Mouse (Mus musculus) megakaryocyte, embryonic 14.5 days (primary cell): ENCODE measurements around the gene Taok3. TPM values are rescaled to one million over a fixed set of nuclear protein-coding genes. Genes with fewer than 3 reads are reported as not detected.
A peak's percentile ranks its signal among the peaks of the same experiment; 100 is the strongest.

Source experiments
- H3K27me3 ChIP-seq: replicated peaks from 2 replicates; pipeline ENCODE3; 2012; ENCODE audit warnings: inconsistent platforms
- H3K36me3 ChIP-seq: replicated peaks from 2 replicates; pipeline ENCODE3; 2012; ENCODE audit warnings: low read length, inconsistent platforms, mixed read lengths
- H3K4me1 ChIP-seq: 2 replicates; pipeline ENCODE4 v1.6.1; 2012; ENCODE audit warnings: inconsistent platforms
- H3K4me3 ChIP-seq: replicated peaks from 2 replicates; pipeline ENCODE3; 2012; ENCODE audit warnings: moderate library complexity, mild to moderate bottlenecking, inconsistent platforms
- H3K9me3 ChIP-seq: 2 replicates; pipeline ENCODE4 v1.6.1; 2012; ENCODE audit warnings: inconsistent platforms
- FLI1 ChIP-seq: IDR thresholded peaks from 2 replicates; pipeline ENCODE4 v1.6.1; 2012; ENCODE audit warnings: low read length, inconsistent platforms, mixed read lengths
- GATA1 ChIP-seq: IDR thresholded peaks from 3 replicates; pipeline ENCODE4 v1.6.1; 2012; ENCODE audit warnings: mixed read lengths, low read length, inconsistent platforms, borderline replicate concordance
- polyA plus RNA-seq: library from polyadenylated mRNA; stranded (reverse); fragments of >175 nt; gene quantifications from 2 replicates; pipeline ENCODE4 v1.2.3, GENCODE M21; 2012; ENCODE audit warnings: low replicate concordance; ENCODE audit not compliant: insufficient read depth

The Taok3 gene
- polyA plus RNA-seq, 1 experiment: 75.0 TPM

- Histone ChIP-seq H3K4me1 (peaks cover 67% of the 10 kb centered on the region), H3K27me3 (no peaks in the 10 kb centered on the region), H3K36me3 (peaks cover 47% of the 10 kb centered on the region), H3K9me3 (no peaks in the 10 kb centered on the region), H3K4me3 (peak overlapping the region; percentile 79)
- TF ChIP-seq FLI1: no peak
- no peak for TF ChIP-seq GATA1
These were observed 10.8 kb downstream of the Taok3 start for GRCm38 (mm10) chr5:117130726-117131125.

GRCm38 (mm10) chr5:117133446-117134065 is 13.6 kb downstream of the Taok3 start:
- no peak; the same call in 2 of the 3 replicates for TF ChIP-seq GATA1
- TF ChIP-seq FLI1: no peak
- H3K36me3 ChIP-seq: peaks cover 52% of the 10 kb centered on the region

GRCm38 (mm10) chr5:117134066-117134888 is 14.3 kb downstream of the Taok3 start:
- Histone ChIP-seq H3K9me3 (no peaks in the 10 kb centered on the region), H3K27me3 (no peaks in the 10 kb centered on the region), H3K36me3 (peaks cover 50% of the 10 kb centered on the region), H3K4me3 (peak overlapping the region; percentile 96), H3K4me1 (peaks cover 72% of the 10 kb centered on the region)
- TF ChIP-seq FLI1 (0 out of 2 replicates have a peak, but pooled peaks have one; percentile 4), GATA1 (no peak; the same call in 2 of the 3 replicates)

More at GRCm38 (mm10) chr5:117133446-117134065, 13.6 kb downstream of the Taok3 start:
- Histone ChIP-seq H3K9me3 (no peaks in the 10 kb centered on the region), H3K4me3 (peak overlapping the region; percentile 96), H3K27me3 (no peaks in the 10 kb centered on the region), H3K4me1 (peaks cover 70% of the 10 kb centered on the region)

- TF ChIP-seq FLI1 (no peak), GATA1 (no peak)
- H3K36me3 ChIP-seq: peaks cover 54% of the 10 kb centered on the region
- no peaks in the 10 kb centered on the region for H3K9me3 ChIP-seq
- H3K4me3 ChIP-seq: peak overlapping the region; percentile 96
- H3K27me3 ChIP-seq: no peaks in the 10 kb centered on the region
- H3K4me1 ChIP-seq: peaks cover 78% of the 10 kb centered on the region
These were observed 15.0 kb downstream of the Taok3 start for GRCm38 (mm10) chr5:117134889-117135456.

GRCm38 (mm10) chr5:117135869-117136268 is 15.9 kb downstream of the Taok3 start:
- Histone ChIP-seq H3K36me3 (peaks cover 57% of the 10 kb centered on the region), H3K4me3 (peak overlapping the region; percentile 96), H3K4me1 (peaks cover 78% of the 10 kb centered on the region), H3K27me3 (no peaks in the 10 kb centered on the region), H3K9me3 (no peaks in the 10 kb centered on the region)
- no peak for TF ChIP-seq FLI1
- peak; percentile 95 for TF ChIP-seq GATA1

- Histone ChIP-seq H3K9me3 (no peaks in the 10 kb centered on the region), H3K4me3 (peak overlapping the region; percentile 91), H3K36me3 (peaks cover 61% of the 10 kb centered on the region), H3K4me1 (peaks cover 78% of the 10 kb centered on the region), H3K27me3 (no peaks in the 10 kb centered on the region)
- TF ChIP-seq FLI1: no peak
- TF ChIP-seq GATA1: no peak
These were observed 16.6 kb downstream of the Taok3 start for GRCm38 (mm10) chr5:117136570-117136969.

GRCm38 (mm10) chr5:117137011-117137410 is 17.1 kb downstream of the Taok3 start:
- H3K9me3 ChIP-seq: no peaks in the 10 kb centered on the region
- H3K4me3 ChIP-seq: peak overlapping the region; percentile 91
- TF ChIP-seq FLI1 (no peak), GATA1 (no peak)
- H3K27me3 ChIP-seq: no peaks in the 10 kb centered on the region
- peaks cover 78% of the 10 kb centered on the region for H3K4me1 ChIP-seq
- H3K36me3 ChIP-seq: peaks cover 63% of the 10 kb centered on the region

GRCm38 (mm10) chr5:117137594-117137993 is 17.7 kb downstream of the Taok3 start:
- TF ChIP-seq GATA1 (no peak), FLI1 (no peak)
- peak overlapping the region; percentile 91 for H3K4me3 ChIP-seq
- peaks cover 67% of the 10 kb centered on the region for H3K36me3 ChIP-seq
- peaks cover 78% of the 10 kb centered on the region for H3K4me1 ChIP-seq
- H3K9me3 ChIP-seq: no peaks in the 10 kb centered on the region
- H3K27me3 ChIP-seq: no peaks in the 10 kb centered on the region

GRCm38 (mm10) chr5:117138295-117138988 is 18.5 kb downstream of the Taok3 start:
- H3K4me3 ChIP-seq: peak overlapping the region; percentile 91

More at GRCm38 (mm10) chr5:117138295-117138988, 18.5 kb downstream of the Taok3 start:
- no peaks in the 10 kb centered on the region for H3K9me3 ChIP-seq
- no peaks in the 10 kb centered on the region for H3K27me3 ChIP-seq
- TF ChIP-seq GATA1: no peak
- H3K36me3 ChIP-seq: peaks cover 73% of the 10 kb centered on the region
- peaks cover 81% of the 10 kb centered on the region for H3K4me1 ChIP-seq
